Mouse (Mus musculus) MEL (cell line): ENCODE data around the gene Gtpbp4. TPM values are rescaled to one million over a fixed set of nuclear protein-coding genes. Genes with fewer than 3 reads are reported as not detected.

ENCODE experiments used
- DNase-seq: peaks from one replicate; pipeline ENCODE4 v3.0.0; 2011; ENCODE audit warnings: low read depth, low spot score
- H3K27ac ChIP-seq: 2 replicates; pipeline ENCODE4 v1.5.1; 2012; ENCODE audit warnings: low read depth, mild to moderate bottlenecking, control low read depth, low read length, moderate library complexity; ENCODE audit not compliant: control insufficient read depth
- H3K27me3 ChIP-seq, 2 experiments: fragments of 150-350 bp in 1 of 2; sonication (generic) in 1 of 2; 2 replicates each; pipeline ENCODE4 v1.6.1; 2012; ENCODE audit warnings: low read length in 2 of 2, mild to moderate bottlenecking in 2 of 2, improper control_type of control experiment in 1 of 2, moderate library complexity in 1 of 2; ENCODE audit not compliant: insufficient read depth in 2 of 2, control insufficient read depth in 1 of 2
- H3K36me3 ChIP-seq, 2 experiments: 2 replicates each; pipeline ENCODE4 v1.6.1; 2012 to 2014; ENCODE audit warnings: low read length in 2 of 2, improper control_type of control experiment in 1 of 2, inconsistent platforms in 1 of 2, mild to moderate bottlenecking in 1 of 2; ENCODE audit not compliant: insufficient read depth in 2 of 2, control insufficient read depth in 1 of 2
- H3K4me1 ChIP-seq, 2 experiments: fragments of 150-350 bp in 1 of 2; sonication (generic) in 1 of 2; 2 replicates each; pipeline ENCODE4 v1.6.1; 2012; ENCODE audit warnings: low read length in 2 of 2, improper control_type of control experiment in 1 of 2, mild to moderate bottlenecking in 1 of 2; ENCODE audit not compliant: insufficient read depth in 2 of 2, control insufficient read depth in 1 of 2
- H3K4me3 ChIP-seq, 2 experiments: fragments of 150-350 bp in 1 of 2; sonication (generic) in 1 of 2; 2 replicates each; pipeline ENCODE4 v1.5.1; 2012; ENCODE audit warnings: low read depth in 2 of 2, low read length in 2 of 2, mild to moderate bottlenecking in 2 of 2, moderate library complexity in 2 of 2, control low read depth in 1 of 2, improper control_type of control experiment in 1 of 2; ENCODE audit not compliant: control insufficient read depth in 1 of 2, insufficient read depth in 1 of 2
- H3K79me2 ChIP-seq: 2 replicates; pipeline ENCODE4 v1.6.1; 2012; ENCODE audit warnings: mild to moderate bottlenecking, low read length, moderate library complexity; ENCODE audit not compliant: control insufficient read depth, poor library complexity, insufficient read depth
- H3K9ac ChIP-seq: 2 replicates; pipeline ENCODE4 v1.6.1; 2012; ENCODE audit warnings: low read depth, mild to moderate bottlenecking, control low read depth, low read length, moderate library complexity; ENCODE audit not compliant: control insufficient read depth, poor library complexity, severe bottlenecking
- H3K9me3 ChIP-seq: fragments of 150-350 bp; sonication (generic); replicated peaks from 2 replicates; pipeline ENCODE4 v1.6.1; 2012; ENCODE audit warnings: mild to moderate bottlenecking, low read length, improper control_type of control experiment, moderate library complexity; ENCODE audit not compliant: insufficient read depth
- CHD1 ChIP-seq: IDR thresholded peaks from 2 replicates; pipeline ENCODE4 v1.6.1; 2012; ENCODE audit warnings: low read depth, mild to moderate bottlenecking, inconsistent platforms, low read length, improper control_type of control experiment
- CTCF ChIP-seq, 3 experiments: IDR thresholded peaks in 2 of 3; conservative IDR thresholded peaks in 1 of 3; 2 replicates each; pipeline ENCODE4 v1.5.1; 2011 to 2012; ENCODE audit warnings: low read length in 3 of 3, low read depth in 2 of 3, mild to moderate bottlenecking in 2 of 3, improper control_type of control experiment in 1 of 3, inconsistent platforms in 1 of 3, mixed read lengths in 1 of 3, moderate library complexity in 1 of 3; ENCODE audit not compliant: control insufficient read depth in 1 of 3, insufficient read depth in 1 of 3, poor library complexity in 1 of 3, severe bottlenecking in 1 of 3
- E2F4 ChIP-seq: IDR thresholded peaks from 2 replicates; pipeline ENCODE4 v1.6.1; 2011; ENCODE audit warnings: low read depth, low read length, improper control_type of control experiment, borderline replicate concordance
- EP300 ChIP-seq, 2 experiments: IDR thresholded peaks; 2 replicates each; pipeline ENCODE4 v1.6.1; 2011; ENCODE audit warnings: improper control_type of control experiment in 2 of 2, low read length in 2 of 2, low read depth in 1 of 2, mild to moderate bottlenecking in 1 of 2
- ETS1 ChIP-seq: IDR thresholded peaks from 2 replicates; pipeline ENCODE4 v1.6.1; 2012; ENCODE audit warnings: low read depth, mild to moderate bottlenecking, inconsistent platforms, low read length, improper control_type of control experiment, moderate library complexity
- GATA1 ChIP-seq: IDR thresholded peaks from 2 replicates; pipeline ENCODE4 v1.6.1; 2011; ENCODE audit warnings: low read depth, low read length, improper control_type of control experiment
- MAFK ChIP-seq: IDR thresholded peaks from 2 replicates; pipeline ENCODE4 v1.6.1; 2011; ENCODE audit warnings: low read depth, mild to moderate bottlenecking, low read length, improper control_type of control experiment, borderline replicate concordance
- MAX ChIP-seq: IDR thresholded peaks from 2 replicates; pipeline ENCODE4 v1.6.1; 2011; ENCODE audit warnings: low read length, improper control_type of control experiment
- MAZ ChIP-seq: IDR thresholded peaks from 2 replicates; pipeline ENCODE4 v1.6.1; 2012; ENCODE audit warnings: low read depth, mild to moderate bottlenecking, inconsistent platforms, low read length, improper control_type of control experiment
- MYB ChIP-seq: IDR thresholded peaks from 2 replicates; pipeline ENCODE4 v1.6.1; 2011; ENCODE audit warnings: mild to moderate bottlenecking, low read depth, low read length, improper control_type of control experiment
- MYC ChIP-seq: IDR thresholded peaks from 2 replicates; pipeline ENCODE4 v1.6.1; 2011; ENCODE audit warnings: low read depth, mild to moderate bottlenecking, low read length, improper control_type of control experiment, moderate library complexity
- NELFE ChIP-seq: IDR thresholded peaks from 2 replicates; pipeline ENCODE4 v1.6.1; 2011; ENCODE audit warnings: low read depth, low read length, improper control_type of control experiment
- NRF1 ChIP-seq: IDR thresholded peaks from 2 replicates; pipeline ENCODE4 v1.6.1; 2014; ENCODE audit warnings: low read depth, mild to moderate bottlenecking, inconsistent platforms, low read length, improper control_type of control experiment, moderate library complexity; ENCODE audit not compliant: poor library complexity, insufficient read depth, severe bottlenecking
- POLR2A ChIP-seq, 2 experiments: IDR thresholded peaks; 2 replicates each; pipeline ENCODE4 v1.6.1; 2011 to 2012; ENCODE audit warnings: low read length in 2 of 2, mild to moderate bottlenecking in 2 of 2, control low read depth in 1 of 2, improper control_type of control experiment in 1 of 2, low read depth in 1 of 2, moderate library complexity in 1 of 2; ENCODE audit not compliant: control insufficient read depth in 1 of 2, insufficient read depth in 1 of 2, poor library complexity in 1 of 2
- POLR2AphosphoS5 ChIP-seq: IDR thresholded peaks from 2 replicates; pipeline ENCODE4 v1.6.1; 2012; ENCODE audit warnings: low read depth, borderline replicate concordance, mild to moderate bottlenecking, inconsistent platforms, low read length, moderate library complexity, mixed read lengths
- RAD21 ChIP-seq: IDR thresholded peaks from 2 replicates; pipeline ENCODE4 v1.6.1; 2011; ENCODE audit warnings: mild to moderate bottlenecking, low read depth, low read length, improper control_type of control experiment
- RCOR1 ChIP-seq: IDR thresholded peaks from 2 replicates; pipeline ENCODE4 v1.6.1; 2012; ENCODE audit warnings: low read depth, mild to moderate bottlenecking, inconsistent platforms, low read length, improper control_type of control experiment
- SIN3A ChIP-seq: IDR thresholded peaks from 2 replicates; pipeline ENCODE4 v1.6.1; 2012; ENCODE audit warnings: low read length, improper control_type of control experiment, inconsistent platforms
- SMC3 ChIP-seq: IDR thresholded peaks from 2 replicates; pipeline ENCODE4 v1.6.1; 2011; ENCODE audit warnings: low read depth, low read length, improper control_type of control experiment
- TAL1 ChIP-seq: IDR thresholded peaks from 2 replicates; pipeline ENCODE4 v1.6.1; 2012; ENCODE audit warnings: mild to moderate bottlenecking, inconsistent platforms, low read length, moderate library complexity, mixed read lengths
- USF2 ChIP-seq, 2 experiments: IDR thresholded peaks; 2 replicates each; pipeline ENCODE4 v1.6.1; 2011 to 2012; ENCODE audit warnings: improper control_type of control experiment in 2 of 2, low read length in 2 of 2, borderline replicate concordance in 1 of 2, inconsistent platforms in 1 of 2, low read depth in 1 of 2, mild to moderate bottlenecking in 1 of 2; ENCODE audit not compliant: insufficient read depth in 1 of 2
- ZC3H11A ChIP-seq: IDR thresholded peaks from 2 replicates; pipeline ENCODE4 v1.6.1; 2012; ENCODE audit warnings: low read depth, mild to moderate bottlenecking, inconsistent platforms, low read length, improper control_type of control experiment
- ZMIZ1 ChIP-seq: IDR thresholded peaks from 2 replicates; pipeline ENCODE4 v1.6.1; 2012; ENCODE audit warnings: low read depth, mild to moderate bottlenecking, inconsistent platforms, low read length, improper control_type of control experiment, moderate library complexity
- ZNF384 ChIP-seq: IDR thresholded peaks from 2 replicates; pipeline ENCODE4 v1.6.1; 2012; ENCODE audit warnings: low read depth, mild to moderate bottlenecking, inconsistent platforms, low read length, improper control_type of control experiment
- polyA plus RNA-seq, 2 experiments: library from polyadenylated mRNA; stranded (reverse) in 1 of 2; unstranded in 1 of 2; fragments of >175 nt in 1 of 2; fragments of >200 nt in 1 of 2; gene quantifications; 2 replicates each; pipeline versions ENCODE4 v1.2.1 to v1.2.4; 2012; ENCODE audit warnings: low replicate concordance in 2 of 2, low read depth in 1 of 2; ENCODE audit not compliant: insufficient read length in 2 of 2, insufficient read depth in 1 of 2, missing spikeins in 1 of 2
- total RNA-seq: library from RNA; depleted of rRNA; stranded (reverse); fragments of 300-350 nt; gene quantifications from 2 replicates; pipeline ENCODE4 v1.2.3, GENCODE M21; 2012

Gtpbp4 gene
- total and polyA plus RNA-seq, 3 experiments, result 121 to 172 (median 154) TPM

DNA sequence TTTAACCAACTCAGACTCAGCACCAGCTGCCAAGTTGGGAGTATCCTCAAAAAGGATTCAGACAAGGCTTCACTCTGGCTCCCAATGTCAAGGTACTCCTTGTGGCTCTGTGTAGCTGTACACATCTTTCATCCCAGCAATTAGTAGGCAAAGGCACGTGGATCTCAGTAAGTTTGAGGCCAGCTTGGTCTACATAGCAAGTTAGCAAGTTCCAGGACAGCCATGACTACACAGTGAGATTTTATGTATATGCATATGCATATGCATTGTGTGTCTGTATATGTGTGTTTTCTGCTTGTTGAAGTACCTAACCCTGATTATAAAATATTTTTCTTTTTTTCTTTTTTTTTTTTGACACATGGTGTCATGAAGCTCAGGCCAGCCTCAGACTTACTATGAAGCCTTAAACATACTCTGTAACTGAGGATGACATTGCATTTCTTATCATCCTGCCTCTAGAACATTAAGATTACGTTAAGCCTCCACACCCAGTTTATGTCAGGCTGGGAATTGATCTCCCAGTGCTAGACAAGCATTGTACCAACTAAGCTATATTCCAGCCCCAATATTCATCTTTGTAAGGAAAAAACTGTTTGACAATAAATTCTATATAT, 23.2 kb upstream of the Gtpbp4 start:
- TF ChIP-seq CTCF (IDR thresholded peaks at IDR 0.05 in 2 of 3, conservative IDR thresholded peaks at IDR 0.05 in 1 of 3; ENCODE audit: control insufficient read depth in 1 of 3, insufficient read depth in 1 of 3, low read depth in 2 of 3, low read length in 3 of 3, poor library complexity in 1 of 3, severe bottlenecking in 1 of 3), result no peak
- TF ChIP-seq GATA1, result peak; percentile 77
- 0 out of 2 replicates have a peak, but pooled peaks have one; percentile 3 for TF ChIP-seq SIN3A
- no peak for TF ChIP-seq NRF1
- no peak for TF ChIP-seq NELFE
- TF ChIP-seq ZC3H11A, result no peak
- TF ChIP-seq POLR2AphosphoS5, result no peak
- TF ChIP-seq RAD21, result no peak
- TF ChIP-seq ZMIZ1, result no peak
- TF ChIP-seq RCOR1, result no peak
- peak; percentile 57 for TF ChIP-seq MAX
- no peak for TF ChIP-seq E2F4
- no peak for TF ChIP-seq TAL1
- no peak for TF ChIP-seq CHD1
- peak; percentile 72 for TF ChIP-seq ZNF384
- no peak for TF ChIP-seq MAZ
- TF ChIP-seq MAFK, result peak; percentile 18; the same call in 1 of the 2 replicates
- TF ChIP-seq SMC3, result no peak
- no peak for TF ChIP-seq USF2 (IDR thresholded peaks at IDR 0.05; ENCODE audit: borderline replicate concordance in 1 of 2, insufficient read depth in 1 of 2, low read depth in 1 of 2, low read length in 2 of 2)
- TF ChIP-seq POLR2A (IDR thresholded peaks at IDR 0.05; ENCODE audit: control insufficient read depth in 1 of 2, insufficient read depth in 1 of 2, low read depth in 1 of 2, low read length in 2 of 2, poor library complexity in 1 of 2), result no peak
- peak; percentile 57 to 58; a peak in 2 of 4 replicates for TF ChIP-seq EP300 (IDR thresholded peaks at IDR 0.05; ENCODE audit: low read depth in 1 of 2, low read length in 2 of 2)
- TF ChIP-seq ETS1, result peak; percentile 73; the same call in 1 of the 2 replicates
- TF ChIP-seq MYC, result no peak
- no peak for TF ChIP-seq MYB
- Histone ChIP-seq H3K4me3 (no peak overlapping the region), H3K27me3 (no peaks in the 10 kb centered on the region), H3K9ac (peak overlapping the region; percentile 29; the same call in 1 of the 2 replicates), H3K9me3 (no peaks in the 10 kb centered on the region), H3K4me1 (peaks cover 14 to 38% of the 10 kb centered on the region in 2 experiments), H3K36me3 (peaks cover 0 to 42% of the 10 kb centered on the region in 2 experiments; a peak in 2 of 4 replicates), H3K27ac (peak overlapping the region; percentile 87), H3K79me2 (no peaks in the 10 kb centered on the region)
- peak; percentile 79 for DNase-seq
